Mouse (Mus musculus) small intestine, adult 2 months (tissue): ENCODE measurements around the gene Nfkbie. TPM values are rescaled to one million over a fixed set of nuclear protein-coding genes. Genes with fewer than 3 reads are reported as not detected.

Source experiments
- H3K27ac ChIP-seq: fragments of 200-500 bp; 2 replicates; pipeline ENCODE4 v1.5.1; 2012; ENCODE audit warnings: low read depth, low read length, control low read depth, inconsistent platforms; ENCODE audit not compliant: insufficient read depth
- H3K27me3 ChIP-seq: fragments of 200-500 bp; 2 replicates; pipeline ENCODE4 v1.6.1; 2012; ENCODE audit warnings: mild to moderate bottlenecking, moderate library complexity, low read length, inconsistent platforms; ENCODE audit not compliant: control insufficient read depth, insufficient read depth
- H3K36me3 ChIP-seq: fragments of 200-500 bp; 2 replicates; pipeline ENCODE4 v1.6.1; 2012; ENCODE audit warnings: mild to moderate bottlenecking, low read length, control low read depth, inconsistent platforms; ENCODE audit not compliant: control insufficient read depth, insufficient read depth
- H3K4me1 ChIP-seq: fragments of 200-500 bp; 2 replicates; pipeline ENCODE4 v1.6.1; 2012; ENCODE audit warnings: low read length, inconsistent platforms, mixed read lengths; ENCODE audit not compliant: control insufficient read depth, insufficient read depth, insufficient read length
- H3K4me3 ChIP-seq: fragments of 200-500 bp; 2 replicates; pipeline ENCODE4 v1.5.1; 2012; ENCODE audit warnings: low read depth, mild to moderate bottlenecking, control low read depth, inconsistent platforms, low read length, moderate library complexity
- CTCF ChIP-seq: fragments of 200-500 bp; IDR thresholded peaks from 2 replicates; pipeline ENCODE4 v1.5.1; 2012; ENCODE audit warnings: low read depth, mild to moderate bottlenecking, control low read depth, inconsistent platforms, low read length, moderate library complexity, mixed read lengths; ENCODE audit not compliant: insufficient replicate concordance, insufficient read length; ENCODE audit errors: extremely low read depth
- POLR2A ChIP-seq: fragments of 200-500 bp; IDR thresholded peaks from 2 replicates; pipeline ENCODE4 v1.6.1; 2012; ENCODE audit warnings: low read depth, mild to moderate bottlenecking, control low read depth, inconsistent platforms, low read length, moderate library complexity
- WGBS: fragments of 180-500 bp; shearing (Covaris S2); methylation state at CpG from one replicate; pipeline ENCODE4 v1.1.7; 2018; 5-methylcytosine and 5-hydroxymethylcytosine counted together
- polyA plus RNA-seq: library from polyadenylated mRNA; depleted of rRNA; stranded (reverse); fragments of >200 nt; gene quantifications from 2 replicates; pipeline ENCODE4 v1.2.3, GENCODE M21; 2012

The Nfkbie gene
- polyA plus RNA-seq, 1 experiment, result 6.2 TPM

DNA sequence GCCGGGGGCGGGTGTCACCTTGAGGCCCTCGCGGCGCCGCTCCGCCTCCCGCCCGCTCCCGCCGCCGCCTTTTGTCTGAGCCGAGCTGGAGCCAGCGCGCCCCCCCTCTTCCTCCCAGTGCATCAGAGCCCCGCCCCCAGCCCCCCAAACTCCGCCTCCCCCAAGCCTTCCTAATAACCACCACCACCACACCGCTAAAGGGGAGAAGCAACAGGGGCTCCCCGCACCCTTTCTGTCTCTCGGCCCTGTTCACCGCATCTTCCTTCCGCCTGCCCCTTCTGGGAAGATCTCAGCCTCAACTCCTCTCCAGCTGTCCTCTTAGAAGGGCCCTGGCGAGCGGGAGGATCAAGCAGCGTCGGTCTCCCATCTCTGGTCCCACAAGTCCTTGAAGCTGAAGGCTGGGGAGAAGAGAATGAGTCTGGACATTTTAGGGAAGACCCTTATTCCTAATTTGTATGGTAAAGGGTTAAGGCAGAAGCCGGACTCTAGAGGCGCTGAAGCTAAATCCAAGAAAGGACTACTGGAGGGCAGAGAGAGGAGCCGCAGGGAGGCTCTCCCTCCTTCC, 5.8 kb upstream of the Nfkbie start, which contains the start of gene Tmem151b:
Gene Tmem151b (minus strand): TSS at position 61 of the 565 bp plus-strand sequence.
- no peaks in the 10 kb centered on the region for H3K36me3 ChIP-seq
- H3K4me3 ChIP-seq, result peak within 1 kb of the TSS; percentile 44
- no peak within 1 kb of the TSS for H3K27ac ChIP-seq
- H3K4me1 ChIP-seq, result peaks cover 5% of the 10 kb centered on the region
- peaks cover 60% of the 10 kb centered on the region for H3K27me3 ChIP-seq
- WGBS, result 1% methylated on average over 20 of the region's 29 CpGs
- TF ChIP-seq POLR2A (no peak), CTCF (no peak)

DNA sequence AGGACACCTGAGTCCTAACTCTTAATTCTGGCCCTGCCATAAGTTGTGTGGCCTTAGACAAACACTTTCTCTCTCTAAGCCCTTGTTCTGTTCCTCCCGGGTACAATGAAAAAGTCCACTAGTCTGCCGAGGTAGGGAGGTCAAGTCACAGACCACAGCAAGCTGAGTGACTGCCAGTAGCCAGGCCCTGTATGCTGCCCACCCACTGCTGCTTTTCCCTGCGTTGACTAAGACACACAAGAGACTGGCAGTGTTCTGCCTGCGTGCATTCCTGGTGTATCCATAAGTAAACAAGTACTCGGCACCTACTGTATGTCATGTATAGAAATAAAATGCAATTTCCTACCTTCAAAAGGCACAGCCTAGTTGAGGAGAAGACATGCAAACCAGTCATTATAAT, 5.2 kb upstream of the Nfkbie start:
- H3K4me3 ChIP-seq, result no peak overlapping the region
- no peaks in the 10 kb centered on the region for H3K36me3 ChIP-seq
- peaks cover 2% of the 10 kb centered on the region for H3K4me1 ChIP-seq
- H3K27ac ChIP-seq, result no peak overlapping the region
- no peak for TF ChIP-seq CTCF
- TF ChIP-seq POLR2A, result no peak
- peaks cover 54% of the 10 kb centered on the region for H3K27me3 ChIP-seq
- 23% methylated on average over 5 of the region's 5 CpGs for WGBS

DNA sequence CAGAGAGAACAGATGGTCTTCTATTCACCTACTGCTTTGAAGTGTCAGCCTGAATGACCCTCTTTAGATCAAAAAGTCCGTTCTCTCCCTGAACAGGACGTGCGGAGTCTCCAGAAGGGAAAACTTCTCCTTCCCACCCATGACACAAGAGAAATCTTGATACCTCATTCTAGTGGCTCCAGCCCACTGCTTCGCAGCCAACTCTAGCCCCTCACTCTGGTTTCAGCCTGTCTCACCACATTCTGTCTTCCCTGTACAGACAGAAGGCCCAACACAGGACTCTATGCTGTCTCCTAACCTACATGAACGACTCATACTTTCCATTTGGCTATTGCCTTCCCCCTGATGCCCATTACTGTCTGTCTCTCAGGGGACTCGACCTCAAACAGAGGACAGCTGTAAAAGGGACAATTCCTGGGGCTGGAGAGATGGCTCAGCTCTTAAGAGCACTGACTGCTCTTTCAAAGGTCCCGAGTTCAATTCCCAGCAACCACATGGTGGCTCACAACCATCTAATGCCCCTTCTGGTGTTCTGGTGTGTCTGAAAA, 4.2 kb upstream of the Nfkbie start:
- Histone ChIP-seq H3K36me3 (no peaks in the 10 kb centered on the region), H3K27me3 (peaks cover 46% of the 10 kb centered on the region), H3K27ac (no peak overlapping the region), H3K4me3 (no peak overlapping the region), H3K4me1 (peaks cover 3% of the 10 kb centered on the region)
- TF ChIP-seq POLR2A (no peak), CTCF (no peak)
- WGBS, result 72% methylated on average over 7 of the region's 7 CpGs

DNA sequence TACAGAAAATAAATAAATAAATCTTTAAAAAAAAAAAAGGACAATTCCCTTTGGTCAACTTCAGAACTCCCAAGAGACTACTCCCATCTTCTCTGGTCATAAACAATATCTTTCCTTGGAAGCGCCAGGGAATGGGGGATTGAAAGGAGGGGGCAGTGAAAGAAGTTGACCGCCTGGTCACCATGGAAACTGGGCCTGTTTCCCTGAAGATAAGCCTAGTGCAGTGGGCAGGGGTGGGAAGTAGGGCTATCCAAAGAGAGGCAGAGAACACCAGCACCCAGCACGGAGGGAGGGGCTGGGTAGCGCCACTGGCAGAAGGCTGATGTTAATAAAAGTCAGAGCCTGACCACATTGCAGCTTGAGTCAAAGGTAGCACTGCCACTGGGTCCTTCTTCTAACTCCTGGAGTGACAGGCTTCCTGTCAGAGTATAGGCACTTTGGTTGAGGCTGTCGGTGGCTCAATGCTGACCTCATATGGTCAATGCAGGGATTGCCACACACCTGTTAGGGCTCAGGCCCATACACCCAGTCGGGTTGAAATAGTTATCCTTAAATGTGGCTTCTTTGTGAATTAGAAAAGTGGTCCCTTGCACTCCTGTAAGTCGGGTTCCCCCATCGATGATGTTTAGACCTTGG, 3.6 kb upstream of the Nfkbie start:
- TF ChIP-seq POLR2A (no peak), CTCF (peak; percentile 85; the same call in 1 of the 2 replicates)

DNA sequence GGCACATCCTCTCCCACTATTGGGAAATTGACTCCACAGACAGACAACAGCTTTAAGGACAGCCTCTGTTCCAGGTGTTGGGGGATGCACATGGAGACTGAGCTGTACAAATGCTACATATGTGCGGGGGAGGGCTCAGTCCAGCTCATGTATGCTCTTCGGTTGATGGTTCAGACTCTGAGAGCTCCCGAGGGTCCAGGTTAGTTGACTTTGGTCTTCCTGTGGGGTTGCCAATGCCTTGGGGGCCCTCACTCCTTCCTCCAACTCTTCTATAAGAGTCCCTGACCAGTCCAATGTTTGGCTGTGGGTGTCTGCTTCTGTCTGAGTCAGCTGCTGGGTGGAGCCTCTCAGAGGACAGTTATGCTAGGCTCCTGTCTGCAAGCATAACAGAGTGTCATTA, 2.4 kb upstream of the Nfkbie start:
- Histone ChIP-seq H3K36me3 (no peaks in the 10 kb centered on the region), H3K4me3 (no peak overlapping the region), H3K4me1 (peaks cover 3% of the 10 kb centered on the region), H3K27me3 (peaks cover 31% of the 10 kb centered on the region), H3K27ac (no peak overlapping the region)
- 79% methylated on average over 3 of the region's 3 CpGs for WGBS
- TF ChIP-seq POLR2A, result no peak
- TF ChIP-seq CTCF, result no peak

More for the DNA sequence above, 3.6 kb upstream of the Nfkbie start:
- Histone ChIP-seq H3K4me1 (peaks cover 3% of the 10 kb centered on the region), H3K36me3 (no peaks in the 10 kb centered on the region), H3K4me3 (no peak overlapping the region), H3K27ac (no peak overlapping the region), H3K27me3 (peaks cover 42% of the 10 kb centered on the region)
- WGBS, result 10% methylated on average over 8 of the region's 8 CpGs

DNA sequence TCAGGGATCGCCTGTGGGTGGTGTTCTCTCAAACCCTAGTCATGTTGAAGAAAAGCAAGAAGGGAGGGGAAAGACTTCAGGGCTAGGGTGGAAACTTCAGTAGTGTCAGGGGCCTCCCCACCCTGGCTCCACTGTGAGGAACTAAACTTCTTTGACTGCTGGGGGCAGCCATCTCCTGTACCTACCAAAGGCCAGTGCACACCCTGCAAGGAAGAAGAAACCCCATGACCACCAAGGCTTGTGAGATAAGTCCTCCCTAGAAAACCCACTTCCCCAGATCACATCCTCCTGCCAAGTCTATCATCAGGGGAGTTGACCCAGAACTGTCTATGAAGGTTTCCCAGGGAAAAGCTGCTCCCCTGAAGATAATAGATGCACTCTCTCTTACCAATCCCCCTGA, 1.1 kb upstream of the Nfkbie start:
- H3K27me3 ChIP-seq, result peaks cover 19% of the 10 kb centered on the region
- H3K4me3 ChIP-seq, result no peak overlapping the region
- TF ChIP-seq CTCF, result no peak
- TF ChIP-seq POLR2A, result no peak
- 43% methylated on average over 1 of the region's 1 CpGs for WGBS
- peaks cover 7% of the 10 kb centered on the region for H3K4me1 ChIP-seq
- no peak overlapping the region for H3K27ac ChIP-seq
- no peaks in the 10 kb centered on the region for H3K36me3 ChIP-seq

DNA sequence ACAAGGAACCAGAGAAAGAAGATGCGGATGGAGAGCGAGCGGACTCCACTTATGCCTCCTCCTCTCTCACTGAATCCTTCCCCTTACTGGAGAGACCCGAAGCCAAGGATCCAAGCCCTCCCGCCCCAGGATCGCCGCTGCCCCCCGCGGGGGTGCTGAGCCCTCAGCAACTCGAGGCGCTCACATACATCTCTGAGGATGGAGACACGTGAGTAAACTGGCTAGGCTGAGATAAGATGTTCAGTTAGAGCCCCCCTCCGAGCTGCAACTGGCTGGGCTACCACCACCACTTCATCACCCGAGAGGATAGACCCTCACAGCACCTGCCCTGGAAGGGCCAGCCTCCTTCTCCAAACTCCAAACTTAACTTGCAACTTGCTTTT, 595 bp downstream of the Nfkbie start:
- Histone ChIP-seq H3K27ac (peak overlapping the region; percentile 61; the same call in 1 of the 2 replicates), H3K4me1 (peaks cover 7% of the 10 kb centered on the region), H3K36me3 (no peaks in the 10 kb centered on the region), H3K27me3 (peaks cover 5% of the 10 kb centered on the region; the same call in 1 of the 2 replicates), H3K4me3 (peak overlapping the region; percentile 75)
- TF ChIP-seq POLR2A (no peak), CTCF (no peak)
- WGBS, result 1% methylated on average over 14 of the region's 14 CpGs
